ENCODE assay signal across 23 mouse cellular contexts in genomic region chr3:95569585-95569984, GRCm38 (mm10). TPM values are rescaled to one million over a fixed set of nuclear protein-coding genes. Genes with fewer than 3 reads are reported as not detected.
"Had no signal": no experiment of that assay in that cellular context is flagged by ENCODE, and none has a peak within 500 bp of the region (broad histone marks: within the 10 kb centered on the region; RNA-seq: fewer than 3 reads in every experiment).

No protein-coding gene starts in this region.

- H3K36me3 ChIP-seq: neural tube, embryonic 12.5 days; neural tube, embryonic 13.5 days; neural tube, embryonic 15.5 days; stomach, embryonic 15.5 days had no signal

- H3K4me2 ChIP-seq: neural tube, embryonic 12.5 days; neural tube, embryonic 13.5 days; neural tube, embryonic 15.5 days; stomach, embryonic 15.5 days had no signal

- H3K9me3 ChIP-seq: neural tube, embryonic 12.5 days; neural tube, embryonic 13.5 days; neural tube, embryonic 15.5 days; stomach, embryonic 15.5 days had no signal

- H3K9ac ChIP-seq: neural tube, embryonic 12.5 days; neural tube, embryonic 13.5 days; neural tube, embryonic 15.5 days; stomach, embryonic 15.5 days had no signal

- DNase-seq: retina, postnatal 1 day; right cerebral cortex, adult 18-20 months; right cerebral cortex, postnatal 14 days; right cerebral cortex, postnatal 25 days; right cerebral cortex, postnatal 4 days; spleen, adult 18-20 months; thymus, adult 18-20 months; thymus, adult 2 months; thymus, postnatal 25 days; thymus, postnatal 36 days; thymus, postnatal 4 days had no signal

- H3K27ac ChIP-seq: neural tube, embryonic 12.5 days; neural tube, embryonic 13.5 days; neural tube, embryonic 15.5 days; stomach, embryonic 15.5 days; stomach, postnatal 0 days had no signal

- H3K4me3 ChIP-seq: neural tube, embryonic 12.5 days; neural tube, embryonic 13.5 days; neural tube, embryonic 15.5 days; stomach, embryonic 15.5 days had no signal

- H3K4me1 ChIP-seq: neural tube, embryonic 12.5 days; neural tube, embryonic 13.5 days; neural tube, embryonic 15.5 days; stomach, embryonic 15.5 days had no signal

- H3K27me3 ChIP-seq: neural tube, embryonic 12.5 days; neural tube, embryonic 13.5 days; neural tube, embryonic 15.5 days; stomach, embryonic 15.5 days had no signal

RNA-seq across cellular contexts. Expression of gene Hormad1, which starts 10.1 kb away (rescaled TPM):
- total RNA-seq: neutrophil, adult 5-6 weeks had no signal
- polyA plus RNA-seq: neural tube, embryonic 12.5 days; neural tube, embryonic 13.5 days; neural tube, embryonic 14.5 days; neural tube, embryonic 15.5 days; small intestine, adult 2 months; spleen, adult 2 months; stomach, embryonic 14.5 days; stomach, embryonic 15.5 days; stomach, embryonic 16.5 days; stomach, postnatal 0 days; thymus, adult 2 months; urinary bladder, adult 2 months had no signal
